Mouse (Mus musculus) kidney, embryonic 14.5 days (tissue): ENCODE measurements around the gene Slc6a6. TPM values are rescaled to one million over a fixed set of nuclear protein-coding genes. Genes with fewer than 3 reads are reported as not detected.
A peak's percentile ranks its signal among the peaks of the same experiment; 100 is the strongest.

Experiments used
- ATAC-seq: fragments of 200-750 bp; cut with Nextera tagmentation; 2 replicates; pipeline ENCODE4 v1.8.0; 2017; ENCODE audit warnings: moderate number of reproducible peaks, mild to moderate bottlenecking, moderate TSS enrichment, moderate library complexity; ENCODE audit not compliant: low FRiP score, low TSS enrichment
- H3K27ac ChIP-seq: fragments of 300-500 bp; sonication (generic); 2 replicates; pipeline ENCODE4 v1.5.1; 2014; ENCODE audit warnings: low read depth, mild to moderate bottlenecking, low read length, moderate library complexity, mixed read lengths
- H3K27me3 ChIP-seq: fragments of 300-500 bp; sonication (generic); 2 replicates; pipeline ENCODE4 v1.6.1; 2014; ENCODE audit warnings: mild to moderate bottlenecking, low read length; ENCODE audit not compliant: control insufficient read depth, insufficient read depth
- H3K36me3 ChIP-seq: fragments of 300-500 bp; sonication (generic); 2 replicates; pipeline ENCODE4 v1.6.1; 2014; ENCODE audit warnings: low read length, mixed read lengths; ENCODE audit not compliant: control insufficient read depth, insufficient read depth
- H3K4me1 ChIP-seq: fragments of 300-500 bp; sonication (generic); 2 replicates; pipeline ENCODE4 v1.6.1; 2014; ENCODE audit warnings: low read length, mixed read lengths; ENCODE audit not compliant: control insufficient read depth, insufficient read depth
- H3K4me2 ChIP-seq: fragments of 300-500 bp; sonication (generic); replicated peaks from 2 replicates; pipeline ENCODE4 v1.6.1; 2014; ENCODE audit warnings: low read depth, mild to moderate bottlenecking, low read length
- H3K4me3 ChIP-seq: fragments of 300-500 bp; sonication (generic); 2 replicates; pipeline ENCODE4 v1.5.1; 2014; ENCODE audit warnings: mild to moderate bottlenecking, low read length
- H3K9ac ChIP-seq: fragments of 300-500 bp; sonication (generic); 2 replicates; pipeline ENCODE4 v1.6.1; 2014; ENCODE audit warnings: low read depth, mild to moderate bottlenecking, low read length, moderate library complexity
- H3K9me3 ChIP-seq: fragments of 300-500 bp; sonication (generic); 2 replicates; pipeline ENCODE4 v1.6.1; 2016; ENCODE audit warnings: low read length; ENCODE audit not compliant: control insufficient read depth
- WGBS: fragments of 180-500 bp; shearing (Covaris S2); extraction: QIAGEN DNeasy Blood & Tissue Kit; methylation state at CpG from one replicate; pipeline ENCODE4 v1.1.7; 2014; 5-methylcytosine and 5-hydroxymethylcytosine counted together
- polyA plus RNA-seq: library from polyadenylated mRNA; unstranded; fragments of >200 nt; fragmentation: Nextera tagmentation; extraction: Ambion mirVana; gene quantifications from 2 replicates; pipeline ENCODE4 v1.2.1, GENCODE M21; 2014

Slc6a6 gene
- polyA plus RNA-seq, 1 experiment from 2014 or later = 95.1 TPM

DNA sequence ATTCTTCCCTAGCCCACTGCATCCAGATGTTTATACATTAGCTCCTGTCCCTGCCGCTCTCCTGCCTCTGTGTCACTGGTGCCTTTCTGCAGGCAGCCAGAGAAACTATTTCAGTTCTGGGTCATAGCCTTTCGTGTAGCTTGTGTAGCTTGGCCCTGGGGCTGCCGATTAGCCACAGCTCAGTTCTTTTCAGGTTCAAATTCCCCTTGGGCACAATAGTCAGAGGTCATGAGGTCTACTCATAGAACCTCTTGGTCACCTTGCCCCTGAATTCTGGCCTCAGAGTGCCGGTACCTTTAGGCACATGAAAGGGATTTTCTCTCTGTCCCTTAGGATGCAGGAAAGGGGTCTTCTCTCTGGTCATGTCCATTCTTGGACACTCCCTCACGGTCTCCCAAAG lies 62.9 kb downstream of the Slc6a6 start:
- Histone ChIP-seq H3K27me3 (no peaks in the 10 kb centered on the region), H3K9me3 (no peaks in the 10 kb centered on the region), H3K4me3 (no peak overlapping the region), H3K4me2 (no peak overlapping the region), H3K27ac (no peak overlapping the region), H3K4me1 (peaks cover 14% of the 10 kb centered on the region; the same call in 1 of the 2 replicates), H3K36me3 (peaks cover 57% of the 10 kb centered on the region), H3K9ac (no peak overlapping the region)
- WGBS = 61% methylated on average over 5 of the region's 5 CpGs
- ATAC-seq = no peak

DNA sequence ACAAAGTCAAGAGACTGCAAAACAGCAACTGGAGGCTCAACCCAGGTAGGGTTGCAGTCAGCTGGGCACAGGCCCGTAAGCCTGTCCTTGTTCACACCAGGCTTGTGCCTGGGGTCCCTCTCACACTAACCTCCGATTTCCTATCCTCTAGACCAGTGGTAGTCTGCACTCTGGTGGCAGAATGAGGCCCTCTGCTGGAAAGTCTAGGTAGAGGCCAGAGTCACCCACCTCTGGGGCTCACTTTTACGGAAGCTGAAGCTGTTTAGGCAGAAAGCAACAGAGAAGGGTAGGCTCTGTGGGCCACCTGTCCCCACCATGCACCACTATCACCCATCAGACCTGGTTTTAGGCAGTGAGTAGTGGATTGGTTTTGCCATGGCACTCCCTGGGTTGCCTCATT lies 67.1 kb downstream of the Slc6a6 start:
- no peak overlapping the region for H3K9ac ChIP-seq

DNA sequence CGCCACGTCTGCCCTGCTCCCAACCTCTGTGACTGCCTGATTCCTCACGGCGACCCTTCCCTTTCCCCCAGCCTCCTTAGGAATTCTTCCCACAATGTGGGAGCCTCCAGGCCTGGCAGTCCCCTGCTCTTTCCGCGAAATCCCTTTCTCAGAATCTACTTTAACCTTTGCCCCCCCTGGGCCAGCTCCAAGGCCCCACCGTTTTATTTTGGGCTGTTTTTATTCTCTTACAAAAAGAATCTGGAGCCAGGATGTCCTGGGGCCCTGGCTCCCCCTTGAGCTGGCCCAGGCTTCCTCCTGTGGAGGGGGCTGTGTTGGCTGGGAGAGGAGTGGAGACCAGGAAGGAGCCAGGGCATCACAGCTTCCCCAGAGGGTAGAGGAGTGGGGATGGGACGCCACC lies 69.0 kb downstream of the Slc6a6 start:
- Histone ChIP-seq H3K9ac (no peak overlapping the region), H3K36me3 (peaks cover 63% of the 10 kb centered on the region), H3K27ac (no peak overlapping the region), H3K27me3 (no peaks in the 10 kb centered on the region), H3K9me3 (no peaks in the 10 kb centered on the region), H3K4me2 (no peak overlapping the region), H3K4me1 (no peaks in the 10 kb centered on the region), H3K4me3 (no peak overlapping the region)
- WGBS = 69% methylated on average over 8 of the region's 8 CpGs
- no peak for ATAC-seq

More for the DNA sequence above, 67.1 kb downstream of the Slc6a6 start:
- no peak overlapping the region for H3K4me2 ChIP-seq
- H3K27me3 ChIP-seq = no peaks in the 10 kb centered on the region
- WGBS = 71% methylated on average over 3 of the region's 3 CpGs
- H3K4me3 ChIP-seq = no peak overlapping the region
- H3K27ac ChIP-seq = no peak overlapping the region
- ATAC-seq = peak; percentile 29; the same call in 1 of the 2 replicates
- H3K4me1 ChIP-seq = no peaks in the 10 kb centered on the region
- H3K9me3 ChIP-seq = no peaks in the 10 kb centered on the region
- peaks cover 63% of the 10 kb centered on the region for H3K36me3 ChIP-seq

DNA sequence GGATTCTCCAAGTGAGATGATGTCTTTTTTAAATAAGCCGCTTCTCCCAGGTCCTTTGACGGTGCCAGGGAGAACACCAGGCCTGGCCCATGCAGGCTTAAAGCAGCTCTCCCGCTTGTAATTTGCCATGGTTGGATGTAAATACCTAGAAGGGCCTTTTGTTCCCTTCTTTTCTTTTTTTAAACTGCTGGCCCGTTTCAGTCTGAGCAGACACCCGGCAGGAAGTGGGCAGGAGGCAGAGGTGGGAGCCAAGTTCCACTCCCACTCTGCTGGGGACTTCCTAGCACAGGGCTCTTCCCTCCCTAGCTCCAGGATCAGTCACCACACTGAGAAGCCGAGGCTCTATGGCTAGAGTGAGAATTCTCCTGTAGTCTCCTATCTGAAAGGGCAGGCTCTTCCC lies 70.2 kb downstream of the Slc6a6 start:
- ATAC-seq = no peak
- H3K9ac ChIP-seq = no peak overlapping the region; the same call in 1 of the 2 replicates
- no peaks in the 10 kb centered on the region for H3K9me3 ChIP-seq
- H3K4me2 ChIP-seq = no peak overlapping the region
- no peaks in the 10 kb centered on the region for H3K27me3 ChIP-seq
- 0 out of 2 replicates have a peak overlapping the region, but pooled peaks have one; percentile 32 for H3K27ac ChIP-seq
- H3K36me3 ChIP-seq = peaks cover 52% of the 10 kb centered on the region
- 54% methylated on average over 6 of the region's 6 CpGs for WGBS
- no peaks in the 10 kb centered on the region for H3K4me1 ChIP-seq
- no peak overlapping the region for H3K4me3 ChIP-seq

DNA sequence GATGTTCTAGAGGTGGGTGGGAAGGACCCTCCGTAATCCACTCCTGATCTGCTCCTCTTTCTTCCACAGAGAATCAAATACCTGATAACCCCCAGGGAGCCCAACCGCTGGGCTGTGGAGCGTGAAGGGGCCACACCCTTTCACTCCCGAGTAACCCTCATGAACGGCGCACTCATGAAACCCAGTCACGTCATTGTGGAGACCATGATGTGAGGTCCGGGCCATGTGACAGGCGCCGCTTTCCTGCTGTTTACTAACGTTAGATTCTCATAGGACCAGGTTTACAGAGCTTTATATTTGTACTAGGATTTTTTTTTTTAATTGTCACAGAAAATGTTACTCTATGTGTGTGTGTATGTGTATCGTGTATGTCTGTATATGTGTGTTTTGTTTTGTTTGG lies 71.0 kb downstream of the Slc6a6 start:
- ATAC-seq = no peak
- H3K27me3 ChIP-seq = no peaks in the 10 kb centered on the region
- H3K4me2 ChIP-seq = no peak overlapping the region
- no peaks in the 10 kb centered on the region for H3K9me3 ChIP-seq
- H3K4me3 ChIP-seq = no peak overlapping the region
- H3K27ac ChIP-seq = no peak overlapping the region
- peaks cover 48% of the 10 kb centered on the region for H3K36me3 ChIP-seq
- WGBS = 76% methylated on average over 12 of the region's 12 CpGs
- no peak overlapping the region for H3K9ac ChIP-seq
- H3K4me1 ChIP-seq = no peaks in the 10 kb centered on the region

DNA sequence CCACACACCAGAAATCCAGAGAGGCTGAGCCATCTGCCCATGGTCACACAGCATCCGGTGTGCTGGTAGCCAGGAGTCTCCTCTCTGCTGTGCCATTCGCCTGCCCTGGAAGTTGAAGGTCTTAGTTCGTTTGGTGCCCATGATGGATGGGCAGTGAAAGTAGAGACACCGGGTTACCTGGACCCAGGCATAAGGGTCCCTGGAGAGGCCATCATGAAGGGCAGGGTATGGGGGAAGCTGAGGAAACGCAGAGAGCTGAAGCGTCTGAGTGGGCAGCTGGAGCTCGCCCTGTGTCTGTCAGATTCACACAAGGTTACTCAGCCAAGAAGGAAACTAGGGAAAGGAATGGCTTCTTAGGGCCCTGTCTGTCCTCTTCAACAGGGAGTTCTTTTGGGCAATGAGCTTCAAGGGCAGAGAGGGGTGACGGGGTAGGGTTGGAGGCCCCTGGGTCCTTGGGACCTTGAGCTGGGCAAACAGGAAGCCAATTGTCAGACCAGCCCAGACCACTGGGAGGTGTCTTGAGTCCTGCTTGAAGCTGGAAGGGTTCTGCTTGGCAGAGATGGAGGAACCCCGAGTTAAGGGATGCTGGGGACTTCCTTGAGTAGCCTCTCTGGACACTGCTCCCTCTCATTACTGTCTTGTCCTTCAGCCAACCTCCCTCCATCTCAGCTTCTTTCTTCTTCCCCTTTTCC lies 78.3 kb downstream of the Slc6a6 start:
- no peak for ATAC-seq

DNA sequence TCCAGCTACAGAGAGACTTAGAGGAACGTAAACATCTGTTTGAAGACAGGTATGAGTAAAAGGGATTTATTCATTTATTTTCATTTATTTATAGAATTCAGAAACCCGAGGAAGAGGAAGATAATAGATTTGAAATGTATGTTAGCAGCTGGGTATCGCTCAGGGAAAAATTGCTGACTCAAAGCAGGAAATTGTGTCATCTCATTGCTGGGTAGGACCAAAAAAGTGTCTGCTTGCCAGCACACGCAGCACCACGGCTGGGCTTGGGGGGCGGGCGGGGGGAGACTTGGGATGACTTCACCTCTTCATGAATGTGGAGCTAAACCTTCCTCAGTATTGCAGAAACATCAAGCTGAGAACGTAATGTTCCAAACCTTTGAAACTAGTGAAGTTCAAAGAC lies 83.7 kb downstream of the Slc6a6 start:
- Histone ChIP-seq H3K4me2 (no peak overlapping the region), H3K4me3 (no peak overlapping the region), H3K4me1 (no peaks in the 10 kb centered on the region), H3K27ac (no peak overlapping the region), H3K9me3 (no peaks in the 10 kb centered on the region), H3K27me3 (no peaks in the 10 kb centered on the region), H3K9ac (no peak overlapping the region), H3K36me3 (no peaks in the 10 kb centered on the region)
- 79% methylated on average over 8 of the region's 8 CpGs for WGBS
- ATAC-seq = no peak

More for the DNA sequence above, 78.3 kb downstream of the Slc6a6 start:
- no peak overlapping the region for H3K9ac ChIP-seq
- H3K36me3 ChIP-seq = peaks cover 5% of the 10 kb centered on the region; the same call in 1 of the 2 replicates
- 76% methylated on average over 9 of the region's 9 CpGs for WGBS
- H3K4me1 ChIP-seq = no peaks in the 10 kb centered on the region
- H3K4me2 ChIP-seq = no peak overlapping the region
- no peaks in the 10 kb centered on the region for H3K9me3 ChIP-seq
- no peaks in the 10 kb centered on the region for H3K27me3 ChIP-seq
- H3K4me3 ChIP-seq = no peak overlapping the region
- no peak overlapping the region for H3K27ac ChIP-seq

DNA sequence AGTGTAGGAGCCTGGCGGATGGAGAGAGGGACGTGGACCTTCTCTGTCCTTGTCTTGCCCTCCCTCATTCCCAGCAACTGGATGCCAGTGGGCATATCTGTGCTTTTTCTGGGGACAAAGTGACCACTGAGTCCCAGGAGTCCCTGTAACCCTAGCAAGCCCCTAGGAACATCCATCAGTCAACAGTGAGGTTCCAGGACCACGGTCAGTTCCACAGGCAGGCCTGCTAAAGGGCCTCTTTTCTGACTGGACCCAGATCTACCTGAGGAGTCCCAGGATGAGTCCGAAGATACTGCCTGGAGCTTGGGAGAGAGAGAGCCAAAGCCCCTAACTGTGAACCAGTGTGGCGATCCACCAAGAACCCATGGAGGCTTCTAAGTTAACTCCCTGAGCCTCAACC lies 90.1 kb downstream of the Slc6a6 start:
- Histone ChIP-seq H3K36me3 (no peaks in the 10 kb centered on the region), H3K9ac (no peak overlapping the region), H3K9me3 (no peaks in the 10 kb centered on the region), H3K4me2 (no peak overlapping the region), H3K4me3 (no peak overlapping the region), H3K4me1 (no peaks in the 10 kb centered on the region), H3K27ac (no peak overlapping the region), H3K27me3 (no peaks in the 10 kb centered on the region)
- no peak for ATAC-seq
- WGBS = 67% methylated on average over 5 of the region's 5 CpGs

DNA sequence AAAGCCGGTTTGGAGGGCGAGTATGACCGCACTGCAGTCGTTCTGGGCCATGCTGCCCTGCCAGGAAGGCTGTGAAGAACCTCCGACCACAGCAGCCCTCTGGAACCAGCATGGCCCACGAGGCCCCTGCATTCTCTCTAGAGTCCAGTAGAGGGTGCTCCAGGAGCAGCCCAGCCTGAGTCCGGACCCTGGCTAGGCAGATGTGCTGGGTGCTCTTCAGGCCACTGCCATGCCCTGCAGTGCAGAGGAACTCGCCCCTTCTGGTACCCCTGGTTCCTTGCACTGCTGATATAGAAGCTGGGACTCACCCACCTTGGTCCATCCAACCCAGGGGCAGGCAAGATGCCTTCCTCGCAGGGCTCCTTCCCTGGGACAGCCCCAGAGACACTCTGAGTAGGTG lies 92.7 kb downstream of the Slc6a6 start:
- Histone ChIP-seq H3K4me2 (no peak overlapping the region), H3K4me3 (no peak overlapping the region), H3K27ac (no peak overlapping the region), H3K9me3 (no peaks in the 10 kb centered on the region), H3K27me3 (no peaks in the 10 kb centered on the region), H3K4me1 (no peaks in the 10 kb centered on the region), H3K36me3 (no peaks in the 10 kb centered on the region), H3K9ac (no peak overlapping the region)
- WGBS = 14% methylated on average over 9 of the region's 9 CpGs
- peak; percentile 80 for ATAC-seq
